Mouse (Mus musculus): Measurements from ENCODE around the gene Efcab7.

The Efcab7 gene

GRCm38 (mm10) chr4:99944606-99945005 is 115.6 kb downstream of the Efcab7 start:
- DNase-seq (ENCODE audit: low spot score) = no peak

DNA sequence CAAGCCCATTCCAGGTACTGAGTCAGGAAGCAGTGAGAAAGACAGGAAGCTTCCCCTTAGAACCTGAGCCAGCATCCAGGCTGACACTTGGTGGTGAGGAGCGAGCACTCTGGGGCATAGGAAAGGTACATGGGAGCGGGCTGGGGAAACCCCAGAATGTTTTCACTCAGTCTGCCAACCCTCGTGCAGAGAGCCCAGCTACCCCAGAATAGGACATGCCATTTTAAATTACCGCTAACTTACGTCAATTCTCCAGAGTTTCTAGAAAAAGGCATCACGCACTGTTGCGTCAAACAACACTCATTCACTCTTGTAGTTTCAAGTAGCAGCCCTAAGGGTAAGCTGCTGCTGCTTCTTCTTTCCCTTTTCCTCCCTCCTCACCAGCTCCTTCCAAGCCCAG is 116.0 kb downstream of the Efcab7 start:
- DNase-seq (ENCODE audit: low spot score) = no peak

DNA sequence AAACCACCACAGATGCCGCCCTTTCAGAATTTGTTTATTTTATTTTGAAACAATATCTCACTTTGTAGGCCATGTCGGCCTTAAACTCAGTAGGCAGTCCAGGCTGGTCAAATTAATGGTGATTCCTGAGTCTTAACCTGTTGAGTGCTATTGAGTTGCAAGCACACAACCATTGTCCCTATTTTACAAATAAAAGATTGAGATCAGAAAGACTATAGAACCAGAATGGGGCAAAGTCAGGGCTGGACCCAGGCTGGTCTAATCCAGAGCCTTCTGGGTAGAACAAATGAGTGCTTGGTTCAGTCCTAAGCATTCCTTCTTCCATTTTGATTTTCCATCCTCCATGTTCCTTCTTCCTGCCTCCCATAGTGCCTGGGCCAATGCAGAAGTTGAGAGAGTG is 117.5 kb downstream of the Efcab7 start:
- DNase-seq (ENCODE audit: low spot score) = no peak

GRCm38 (mm10) chr4:99947192-99947591 is 118.2 kb downstream of the Efcab7 start:
- no peak for DNase-seq (ENCODE audit: low spot score)

- DNase-seq (ENCODE audit: low spot score) = no peak
Observed at GRCm38 (mm10) chr4:99947896-99948295, 118.9 kb downstream of the Efcab7 start.

DNA sequence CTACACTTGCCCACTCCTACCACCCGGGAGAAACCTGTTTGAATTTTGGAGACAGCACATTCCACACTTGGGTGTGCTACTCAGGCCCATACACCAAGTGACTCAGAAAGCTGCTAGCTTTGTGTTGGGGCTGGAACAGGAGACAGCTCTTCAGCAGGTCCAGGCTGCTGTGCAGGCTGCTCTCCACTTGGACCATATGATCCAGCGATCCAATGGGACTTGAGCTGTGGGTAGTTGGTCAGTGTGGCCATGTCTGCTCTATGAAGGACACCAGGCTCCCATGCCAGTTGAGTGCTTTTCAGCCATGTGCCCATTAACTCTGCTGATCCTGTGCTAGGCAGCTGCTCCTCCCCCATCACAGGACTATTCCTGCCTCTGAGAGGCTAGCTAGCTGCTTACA is 124.9 kb downstream of the Efcab7 start:
- no peak for DNase-seq (ENCODE audit: low spot score)

DNA sequence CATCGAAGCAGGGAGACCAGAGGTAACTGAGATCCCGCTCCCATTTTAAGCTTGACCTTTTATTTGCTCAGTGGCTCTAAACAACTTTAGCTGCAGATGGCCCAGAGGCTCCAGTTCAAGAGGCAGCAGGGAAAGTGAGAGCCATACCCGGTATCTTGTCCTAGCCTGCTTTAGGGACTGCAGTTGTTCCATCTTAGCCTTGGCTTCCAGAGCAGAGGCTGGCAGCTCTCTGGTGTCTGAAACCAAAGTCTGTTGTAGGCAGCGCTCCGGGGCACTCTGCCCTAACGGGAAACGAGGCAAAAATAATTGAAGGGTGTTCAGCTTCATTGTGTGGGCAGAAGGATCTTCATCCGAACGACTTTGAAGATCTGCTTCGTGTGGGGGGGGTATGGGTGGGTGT is 126.4 kb downstream of the Efcab7 start:
- DNase-seq (ENCODE audit: low spot score) = no peak

DNA sequence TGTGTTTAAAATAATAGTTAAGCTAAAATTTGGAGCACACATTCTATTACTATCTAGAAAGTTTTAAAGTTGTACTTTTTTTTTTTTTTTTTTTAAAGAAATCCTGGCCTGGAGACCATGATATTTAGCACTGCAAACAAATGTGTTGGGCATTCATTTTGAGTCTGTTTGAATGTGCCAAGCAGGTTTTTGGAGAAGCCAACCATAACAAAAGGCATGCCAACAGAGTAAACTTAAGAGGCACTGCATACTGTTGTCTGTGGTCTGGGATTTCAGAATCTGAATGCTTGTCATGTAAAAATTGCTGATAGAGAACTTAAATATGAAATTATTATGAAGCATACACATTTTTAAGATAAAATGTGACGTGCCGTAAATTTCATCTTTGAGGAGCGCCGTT is 128.2 kb downstream of the Efcab7 start:
- no peak for DNase-seq (ENCODE audit: low spot score)

GRCm38 (mm10) chr4:99958084-99958815 is 129.3 kb downstream of the Efcab7 start:
- DNase-seq (ENCODE audit: low spot score) = no peak

GRCm38 (mm10) chr4:99959308-99959707 is 130.3 kb downstream of the Efcab7 start:
- no peak for DNase-seq (ENCODE audit: low spot score)

Measured in testis, postnatal 14 days (tissue).